Mouse (Mus musculus) 3134 (cell line): ENCODE measurements around the gene Olfr1109.

Source experiments
- DNase-seq: peaks from one replicate; pipeline ENCODE4 v3.0.0-alpha.2; 2011; ENCODE audit warnings: low spot score; ENCODE audit not compliant: insufficient read length; ENCODE audit errors: extremely low read depth

Olfr1109 gene

DNA sequence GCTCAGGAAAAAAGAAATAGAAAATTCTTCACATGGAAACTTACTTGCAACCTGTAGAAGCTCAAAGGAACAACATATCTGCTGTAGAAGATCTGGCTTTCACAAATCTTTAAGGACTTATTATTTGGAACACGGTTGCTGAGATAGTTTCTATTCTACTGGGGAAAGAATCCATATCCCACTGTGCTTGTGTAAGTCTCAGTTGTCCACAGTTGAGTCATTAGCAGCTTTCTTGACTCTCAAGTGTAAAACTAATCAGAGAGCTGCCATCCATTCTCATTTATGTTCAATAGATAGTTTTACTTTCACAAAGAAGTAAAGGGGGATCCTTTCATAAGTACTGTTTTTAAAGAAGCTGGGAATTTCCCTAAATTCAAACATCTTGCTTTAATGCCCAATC lies at the start of gene Olfr1109:
TSS of gene Olfr1109 (minus strand) at position 101 of the 400 bp plus-strand sequence.
- no peak for DNase-seq

DNA sequence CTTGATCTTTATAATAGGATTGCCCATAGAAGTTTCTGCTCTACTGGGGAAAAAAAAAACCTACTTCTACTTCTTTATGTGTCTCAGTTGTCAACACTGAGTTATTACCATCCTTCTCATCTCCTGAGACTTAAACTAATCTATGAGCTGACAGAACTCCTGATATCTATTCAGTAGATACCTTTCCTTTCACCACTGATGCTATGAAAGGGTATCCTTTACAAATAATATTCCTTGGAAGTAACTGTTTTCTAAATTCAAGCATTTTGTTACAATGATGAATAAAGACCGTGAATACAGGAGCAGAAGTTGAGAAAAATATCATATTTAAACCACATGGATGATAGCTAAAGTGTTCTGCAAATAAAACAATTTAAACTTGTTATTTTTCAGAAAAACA lies 44.4 kb upstream of the Olfr1109 start, which contains the start of gene Olfr1110:
TSS of gene Olfr1110 (minus strand) at position 101 of the 400 bp plus-strand sequence.
- DNase-seq: no peak

GRCm38 (mm10) chr2:87114467-87114866 lies 18.7 kb upstream of the Olfr1109 start, which contains the start of gene Olfr259:
TSS of gene Olfr259 (minus strand) at chr2:87114567.
- DNase-seq: no peak

- no peak for DNase-seq
Observed at GRCm38 (mm10) chr2:87075717-87076116, 20.1 kb downstream of the Olfr1109 start, which contains the start of gene Olfr1107. TSS of gene Olfr1107 (minus strand) at chr2:87075817.

- DNase-seq: no peak
Observed at GRCm38 (mm10) chr2:87052173-87052572, 43.6 kb downstream of the Olfr1109 start, which contains the start of gene Olfr1106. TSS of gene Olfr1106 (minus strand) at chr2:87052273.
